Mouse (Mus musculus): ENCODE results near the gene Eprs. TPM values are rescaled to one million over a fixed set of nuclear protein-coding genes. Genes with fewer than 3 reads are reported as not detected.

Gene Eprs
- polyA plus RNA-seq, 1 experiment from 2014 or later, result 55.4 TPM

DNA sequence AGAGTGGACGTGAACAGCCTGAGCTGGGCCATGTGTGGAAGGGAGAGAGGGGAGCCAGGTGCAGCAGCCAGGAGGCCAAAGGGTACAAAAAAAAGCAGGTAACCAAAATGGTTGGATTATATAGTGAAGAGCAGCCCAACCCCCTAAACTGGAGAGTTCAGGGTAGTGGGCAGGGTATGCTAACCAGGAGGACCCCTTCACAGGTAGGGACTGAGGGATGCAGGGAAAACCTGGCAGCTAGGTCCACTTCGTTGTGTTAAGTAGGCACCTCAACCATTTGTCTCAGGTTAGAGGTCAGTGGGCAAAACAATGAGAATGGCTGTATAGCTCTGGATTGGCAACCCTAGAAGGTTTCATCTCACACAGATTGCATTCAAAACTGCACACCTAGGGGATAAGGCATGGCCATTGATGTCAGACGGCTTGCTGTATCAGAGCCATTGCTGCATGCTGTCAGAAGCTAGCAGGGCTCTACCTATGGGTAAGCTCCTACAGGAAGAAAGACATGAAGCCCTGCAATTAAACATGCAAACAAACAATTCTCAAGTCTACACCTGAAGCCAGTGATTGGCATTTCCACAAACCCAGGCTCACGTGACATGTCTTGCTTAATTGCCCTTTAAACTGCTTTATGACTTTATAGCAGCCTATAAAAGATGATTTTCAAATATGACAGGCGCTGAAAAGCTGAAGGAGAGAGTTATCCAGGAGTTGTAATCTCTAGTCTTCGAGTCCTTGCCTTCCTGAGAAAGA is 68.6 kb downstream of the Eprs start:
- Histone ChIP-seq H3K9ac (replicated peaks) (no peak overlapping the region), H3K4me2 (ENCODE audit: low read depth, low read length) (no peak overlapping the region), H3K36me3 (replicated peaks; ENCODE audit: insufficient read depth, low read length) (peaks cover 26% of the 10 kb centered on the region), H3K27me3 (ENCODE audit: insufficient read depth, low read length) (no peaks in the 10 kb centered on the region), H3K4me1 (ENCODE audit: insufficient read depth) (peaks cover 2% of the 10 kb centered on the region; the same call in 1 of the 2 replicates), H3K27ac (ENCODE audit: low read depth) (no peak overlapping the region), H3K9me3 (ENCODE audit: low read length) (no peaks in the 10 kb centered on the region), H3K4me3 (ENCODE audit: low read depth, low read length) (no peak overlapping the region)
- DNase-seq (no peak), ATAC-seq (no peak)
- WGBS (ENCODE audit: insufficient replicate concordance), result 75% methylated on average over 6 of the region's 6 CpGs
- TF ChIP-seq CTCF (IDR thresholded peaks at IDR 0.05; ENCODE audit: low read depth), result no peak
- no peak for TF ChIP-seq EP300 (IDR thresholded peaks at IDR 0.05; ENCODE audit: low read depth)

DNA sequence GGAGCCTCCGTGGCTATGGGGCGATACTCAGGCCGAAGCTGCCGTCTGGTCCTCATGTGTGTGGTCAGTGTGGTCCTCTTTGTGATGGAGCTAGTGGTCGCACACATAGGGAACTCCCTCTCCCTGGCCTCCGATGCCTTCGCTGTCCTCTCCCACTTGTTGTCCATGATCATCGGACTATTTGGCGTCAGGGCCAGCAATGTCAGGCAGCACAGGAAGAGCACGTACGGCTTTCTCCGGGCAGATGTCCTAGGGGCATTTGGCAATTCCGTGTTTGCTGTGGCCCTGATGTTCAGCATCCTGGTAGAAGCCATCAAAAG is 69.1 kb downstream of the Eprs start:
- ATAC-seq, result no peak
- WGBS (ENCODE audit: insufficient replicate concordance), result 83% methylated on average over 13 of the region's 13 CpGs
- no peak for DNase-seq
- Histone ChIP-seq H3K4me1 (ENCODE audit: insufficient read depth) (peaks cover 2% of the 10 kb centered on the region; the same call in 1 of the 2 replicates), H3K9me3 (ENCODE audit: low read length) (no peaks in the 10 kb centered on the region), H3K9ac (replicated peaks) (no peak overlapping the region; the same call in 1 of the 2 replicates), H3K27me3 (ENCODE audit: insufficient read depth, low read length) (no peaks in the 10 kb centered on the region), H3K4me2 (ENCODE audit: low read depth, low read length) (no peak overlapping the region), H3K4me3 (ENCODE audit: low read depth, low read length) (no peak overlapping the region), H3K27ac (ENCODE audit: low read depth) (no peak overlapping the region), H3K36me3 (replicated peaks; ENCODE audit: insufficient read depth, low read length) (peaks cover 24% of the 10 kb centered on the region)
- TF ChIP-seq EP300 (IDR thresholded peaks at IDR 0.05; ENCODE audit: low read depth) (no peak), CTCF (IDR thresholded peaks at IDR 0.05; ENCODE audit: low read depth) (no peak)

DNA sequence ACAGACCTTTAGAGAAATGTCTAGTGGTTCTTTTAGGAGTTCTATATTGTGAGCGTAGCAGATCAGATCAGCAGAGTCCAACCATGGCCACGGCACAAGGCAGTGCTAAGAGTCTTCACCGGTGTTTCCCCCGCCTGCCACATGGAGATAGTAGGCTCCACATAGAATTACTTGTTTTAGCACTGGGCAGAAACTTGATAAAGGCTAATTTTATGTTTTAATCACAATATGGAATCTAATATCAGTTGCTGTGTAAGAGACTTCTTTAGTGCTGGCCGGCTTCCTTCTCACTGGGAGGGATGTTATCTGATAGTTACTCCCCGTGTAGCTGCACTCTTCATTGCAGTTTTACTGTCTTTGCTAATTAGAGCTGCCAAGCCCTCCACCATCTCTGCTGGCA is 70.3 kb downstream of the Eprs start:
- Histone ChIP-seq H3K9ac (replicated peaks) (no peak overlapping the region), H3K36me3 (replicated peaks; ENCODE audit: insufficient read depth, low read length) (peaks cover 13% of the 10 kb centered on the region), H3K27me3 (ENCODE audit: insufficient read depth, low read length) (no peaks in the 10 kb centered on the region), H3K4me3 (ENCODE audit: low read depth, low read length) (no peak overlapping the region), H3K4me2 (ENCODE audit: low read depth, low read length) (no peak overlapping the region), H3K4me1 (ENCODE audit: insufficient read depth) (peaks cover 2% of the 10 kb centered on the region; the same call in 1 of the 2 replicates), H3K27ac (ENCODE audit: low read depth) (no peak overlapping the region), H3K9me3 (ENCODE audit: low read length) (no peaks in the 10 kb centered on the region)
- 55% methylated on average over 6 of the region's 6 CpGs for WGBS (ENCODE audit: insufficient replicate concordance)
- no peak for DNase-seq
- 0 out of 2 replicates have a peak, but pooled peaks have one; percentile 29 for ATAC-seq
- TF ChIP-seq EP300 (IDR thresholded peaks at IDR 0.05; ENCODE audit: low read depth), result 0 out of 2 replicates have a peak, but pooled peaks have one; percentile 23
- no peak for TF ChIP-seq CTCF (IDR thresholded peaks at IDR 0.05; ENCODE audit: low read depth)

DNA sequence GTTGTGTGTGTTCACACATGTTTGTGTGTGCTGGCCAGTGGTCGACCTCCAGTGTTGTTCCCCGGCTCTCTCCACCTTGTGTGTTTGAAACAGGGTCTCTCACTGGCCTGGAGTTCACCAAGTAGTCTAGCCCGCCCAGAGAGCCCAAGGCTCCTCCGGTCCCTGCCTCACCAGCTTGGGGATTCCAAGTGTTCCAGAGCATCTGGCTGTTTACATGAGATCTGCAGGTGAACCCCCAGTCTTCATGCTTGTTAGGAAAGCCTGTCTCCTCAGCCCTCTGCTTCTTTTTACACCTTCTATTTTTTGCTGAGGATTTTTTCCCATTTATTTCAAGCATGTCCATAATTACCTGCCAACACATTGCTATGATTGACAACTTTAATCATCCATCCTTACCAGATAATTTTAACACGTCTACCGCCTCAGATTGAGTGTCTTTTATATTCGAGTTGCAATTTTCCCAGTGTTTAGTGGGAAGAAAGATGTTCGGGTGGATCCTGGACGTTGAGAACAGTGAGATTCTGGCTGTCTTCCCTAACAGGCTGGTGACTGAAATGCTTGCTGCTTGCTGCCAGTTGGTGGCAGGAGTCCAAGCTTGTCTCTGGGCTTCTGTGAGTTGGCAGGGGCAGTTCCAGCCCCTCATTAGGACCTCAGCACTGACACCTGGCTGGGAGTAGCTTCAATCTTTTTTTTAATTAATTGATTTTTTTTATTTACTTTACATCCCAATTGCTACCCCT is 76.2 kb downstream of the Eprs start:
- Histone ChIP-seq H3K4me3 (ENCODE audit: low read depth, low read length) (no peak overlapping the region), H3K4me1 (ENCODE audit: insufficient read depth) (no peaks in the 10 kb centered on the region), H3K27ac (ENCODE audit: low read depth) (no peak overlapping the region), H3K9ac (replicated peaks) (no peak overlapping the region), H3K4me2 (ENCODE audit: low read depth, low read length) (no peak overlapping the region), H3K9me3 (ENCODE audit: low read length) (no peaks in the 10 kb centered on the region), H3K36me3 (replicated peaks; ENCODE audit: insufficient read depth, low read length) (no peaks in the 10 kb centered on the region), H3K27me3 (ENCODE audit: insufficient read depth, low read length) (no peaks in the 10 kb centered on the region)
- DNase-seq, result no peak
- no peak for ATAC-seq
- 66% methylated on average over 9 of the region's 9 CpGs for WGBS (ENCODE audit: insufficient replicate concordance)
- TF ChIP-seq CTCF (IDR thresholded peaks at IDR 0.05; ENCODE audit: low read depth) (peak; percentile 31), EP300 (IDR thresholded peaks at IDR 0.05; ENCODE audit: low read depth) (no peak)

DNA sequence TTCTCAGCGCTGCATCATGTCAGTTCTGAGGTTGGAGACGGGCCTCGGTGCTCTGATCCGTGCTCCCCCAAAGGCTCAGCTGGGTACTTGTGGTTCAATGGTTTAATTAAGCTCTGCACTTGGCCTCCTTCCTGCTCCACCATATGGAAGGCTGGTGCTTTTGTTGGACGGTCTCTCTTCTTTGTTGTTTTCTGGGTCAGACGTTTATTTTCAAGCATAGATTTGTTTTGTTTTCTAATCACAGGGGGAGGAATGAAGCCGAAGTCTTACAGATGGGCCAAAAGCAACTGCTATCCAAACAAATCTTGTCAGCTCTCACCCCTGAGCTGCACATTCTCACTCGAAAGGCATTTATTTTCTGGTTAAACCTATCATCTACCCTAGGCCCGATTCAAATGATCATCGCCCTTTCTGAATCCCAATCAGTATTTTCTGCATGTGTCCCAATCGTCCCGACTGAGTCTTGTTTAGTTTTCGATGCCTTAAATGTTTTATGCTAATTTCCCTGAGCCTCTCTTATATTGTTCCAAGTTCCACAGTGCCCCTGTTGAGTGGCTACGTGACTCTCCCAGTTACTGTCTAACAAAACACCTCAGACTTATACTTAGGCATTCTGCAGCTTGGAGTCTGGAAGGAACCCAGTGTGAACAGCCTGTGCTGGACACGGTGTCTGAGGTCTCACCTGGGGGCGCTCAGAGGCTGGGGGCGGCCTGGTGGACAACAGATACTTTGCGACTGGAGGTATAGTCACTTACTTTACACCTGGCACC is 79.0 kb downstream of the Eprs start:
- H3K9me3 ChIP-seq (ENCODE audit: low read length), result no peaks in the 10 kb centered on the region
- no peaks in the 10 kb centered on the region for H3K27me3 ChIP-seq (ENCODE audit: insufficient read depth, low read length)
- H3K4me2 ChIP-seq (ENCODE audit: low read depth, low read length), result no peak overlapping the region
- H3K4me3 ChIP-seq (ENCODE audit: low read depth, low read length), result no peak overlapping the region
- ATAC-seq, result no peak
- H3K27ac ChIP-seq (ENCODE audit: low read depth), result no peak overlapping the region
- no peak for DNase-seq
- H3K4me1 ChIP-seq (ENCODE audit: insufficient read depth), result no peaks in the 10 kb centered on the region
- WGBS (ENCODE audit: insufficient replicate concordance), result 75% methylated on average over 18 of the region's 18 CpGs
- TF ChIP-seq CTCF (IDR thresholded peaks at IDR 0.05; ENCODE audit: low read depth), result no peak
- no peak overlapping the region for H3K9ac ChIP-seq (replicated peaks)
- H3K36me3 ChIP-seq (replicated peaks; ENCODE audit: insufficient read depth, low read length), result no peaks in the 10 kb centered on the region

DNA sequence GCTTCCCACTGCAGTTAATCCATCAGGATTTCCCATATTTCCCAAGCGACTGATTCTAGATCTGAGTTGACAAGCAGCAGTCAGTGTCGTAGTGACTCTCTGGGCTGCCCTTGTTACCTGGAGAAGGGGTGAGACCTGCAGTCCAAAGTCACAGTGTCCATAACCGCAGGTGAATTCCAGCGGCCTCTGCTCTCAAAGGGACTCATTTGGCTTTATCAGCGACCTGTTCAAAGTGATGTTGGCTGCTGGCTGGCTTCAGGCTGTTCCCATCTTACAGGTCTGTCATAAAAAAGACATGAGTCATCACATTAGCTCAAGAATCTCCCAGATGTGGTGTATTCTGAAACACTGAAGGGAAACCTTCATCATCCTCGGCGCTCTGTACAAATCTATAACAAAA is 86.1 kb downstream of the Eprs start:
- Histone ChIP-seq H3K4me2 (ENCODE audit: low read depth, low read length) (no peak overlapping the region), H3K4me3 (ENCODE audit: low read depth, low read length) (no peak overlapping the region), H3K27me3 (ENCODE audit: insufficient read depth, low read length) (no peaks in the 10 kb centered on the region), H3K9me3 (ENCODE audit: low read length) (no peaks in the 10 kb centered on the region), H3K9ac (replicated peaks) (no peak overlapping the region), H3K4me1 (ENCODE audit: insufficient read depth) (peaks cover 24% of the 10 kb centered on the region), H3K36me3 (replicated peaks; ENCODE audit: insufficient read depth, low read length) (no peaks in the 10 kb centered on the region), H3K27ac (ENCODE audit: low read depth) (no peak overlapping the region)
- DNase-seq (no peak), ATAC-seq (no peak)
- TF ChIP-seq EP300 (IDR thresholded peaks at IDR 0.05; ENCODE audit: low read depth), result no peak
- WGBS (ENCODE audit: insufficient replicate concordance), result 80% methylated on average over 7 of the region's 7 CpGs

All from liver, postnatal 0 days (tissue).